Mouse (Mus musculus) intestine, postnatal 0 days (tissue): ENCODE measurements around the gene Fam129a. TPM values are rescaled to one million over a fixed set of nuclear protein-coding genes. Genes with fewer than 3 reads are reported as not detected.

ENCODE experiments used
- ATAC-seq: fragments of 200-750 bp; cut with Nextera tagmentation; 2 replicates; pipeline ENCODE4 v1.8.0; 2017; ENCODE audit warnings: mild to moderate bottlenecking, moderate TSS enrichment, moderate library complexity
- H3K27ac ChIP-seq: fragments of 300-500 bp; sonication (generic); 2 replicates; pipeline ENCODE4 v1.5.1; 2014; ENCODE audit warnings: mild to moderate bottlenecking, low read depth, low read length, moderate library complexity
- H3K27me3 ChIP-seq: fragments of 300-500 bp; sonication (generic); replicated peaks from 2 replicates; pipeline ENCODE4 v1.6.1; 2014; ENCODE audit warnings: low read length, mixed read lengths; ENCODE audit not compliant: control insufficient read depth, insufficient read depth
- H3K36me3 ChIP-seq: fragments of 300-500 bp; sonication (generic); 2 replicates; pipeline ENCODE4 v1.6.1; 2014; ENCODE audit warnings: mild to moderate bottlenecking, moderate library complexity; ENCODE audit not compliant: control insufficient read depth, insufficient read depth
- H3K4me1 ChIP-seq: fragments of 300-500 bp; sonication (generic); replicated peaks from 2 replicates; pipeline ENCODE4 v1.6.1; 2014; ENCODE audit warnings: antibody characterized with exemption, low read length, mixed read lengths; ENCODE audit not compliant: control insufficient read depth, insufficient read depth
- H3K4me2 ChIP-seq: fragments of 300-500 bp; sonication (generic); replicated peaks from 2 replicates; pipeline ENCODE4 v1.6.1; 2014; ENCODE audit warnings: low read depth, mild to moderate bottlenecking, moderate library complexity
- H3K4me3 ChIP-seq: fragments of 300-500 bp; sonication (generic); 2 replicates; pipeline ENCODE4 v1.5.1; 2014; ENCODE audit warnings: low read depth, low read length
- H3K9ac ChIP-seq: fragments of 300-500 bp; sonication (generic); 2 replicates; pipeline ENCODE4 v1.6.1; 2014; ENCODE audit warnings: mild to moderate bottlenecking, low read depth, low read length
- H3K9me3 ChIP-seq: fragments of 300-500 bp; sonication (generic); 2 replicates; pipeline ENCODE4 v1.6.1; 2016; ENCODE audit warnings: mixed run types; ENCODE audit not compliant: control insufficient read depth
- CTCF ChIP-seq: sonication (generic); IDR thresholded peaks from 2 replicates; pipeline ENCODE4 v1.5.1; 2016; ENCODE audit warnings: low read depth, mild to moderate bottlenecking, control low read depth, antibody characterized with exemption, moderate library complexity
- WGBS: fragments of 180-500 bp; shearing (Covaris S2); extraction: QIAGEN DNeasy Blood & Tissue Kit; methylation state at CpG from one replicate; pipeline ENCODE4 v1.1.7; 2014; 5-methylcytosine and 5-hydroxymethylcytosine counted together
- polyA plus RNA-seq: library from polyadenylated mRNA; unstranded; fragments of >200 nt; fragmentation: Nextera tagmentation; extraction: Ambion mirVana; gene quantifications from 2 replicates; pipeline ENCODE4 v1.2.1, GENCODE M21; 2015

Gene Fam129a
- polyA plus RNA-seq, 1 experiment from 2014 or later, result 7.4 TPM

- ATAC-seq, result no peak
- Histone ChIP-seq H3K4me2 (no peak overlapping the region), H3K36me3 (no peaks in the 10 kb centered on the region), H3K27ac (no peak overlapping the region), H3K4me1 (no peaks in the 10 kb centered on the region), H3K27me3 (no peaks in the 10 kb centered on the region), H3K9ac (no peak overlapping the region), H3K4me3 (no peak overlapping the region), H3K9me3 (no peaks in the 10 kb centered on the region)
- WGBS, result 77% methylated on average over 8 of the region's 8 CpGs
- no peak for TF ChIP-seq CTCF
These were observed 12.6 kb downstream of the Fam129a start for GRCm38 (mm10) chr1:151583457-151584181.

DNA sequence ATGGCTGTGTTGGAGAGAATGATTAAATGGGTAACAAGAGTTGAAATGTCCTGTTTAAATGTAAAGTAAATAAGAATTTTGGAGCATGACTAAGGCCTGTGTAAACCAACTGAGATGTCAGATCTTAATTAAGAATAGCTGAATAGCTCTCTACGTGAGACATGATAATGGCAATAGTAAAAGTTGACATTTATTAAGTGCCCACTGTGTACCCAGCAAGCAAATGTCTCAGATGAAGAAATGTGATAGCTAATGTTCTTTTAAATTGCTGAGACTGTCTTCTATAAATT is 13.1 kb downstream of the Fam129a start:
- no peak for ATAC-seq
- H3K4me3 ChIP-seq, result no peak overlapping the region
- H3K4me2 ChIP-seq, result no peak overlapping the region
- no peak overlapping the region for H3K9ac ChIP-seq
- H3K9me3 ChIP-seq, result no peaks in the 10 kb centered on the region
- no peaks in the 10 kb centered on the region for H3K36me3 ChIP-seq
- no peak overlapping the region for H3K27ac ChIP-seq
- no peaks in the 10 kb centered on the region for H3K4me1 ChIP-seq
- H3K27me3 ChIP-seq, result no peaks in the 10 kb centered on the region
- no peak for TF ChIP-seq CTCF
- WGBS, result 42% methylated on average over 1 of the region's 1 CpGs

DNA sequence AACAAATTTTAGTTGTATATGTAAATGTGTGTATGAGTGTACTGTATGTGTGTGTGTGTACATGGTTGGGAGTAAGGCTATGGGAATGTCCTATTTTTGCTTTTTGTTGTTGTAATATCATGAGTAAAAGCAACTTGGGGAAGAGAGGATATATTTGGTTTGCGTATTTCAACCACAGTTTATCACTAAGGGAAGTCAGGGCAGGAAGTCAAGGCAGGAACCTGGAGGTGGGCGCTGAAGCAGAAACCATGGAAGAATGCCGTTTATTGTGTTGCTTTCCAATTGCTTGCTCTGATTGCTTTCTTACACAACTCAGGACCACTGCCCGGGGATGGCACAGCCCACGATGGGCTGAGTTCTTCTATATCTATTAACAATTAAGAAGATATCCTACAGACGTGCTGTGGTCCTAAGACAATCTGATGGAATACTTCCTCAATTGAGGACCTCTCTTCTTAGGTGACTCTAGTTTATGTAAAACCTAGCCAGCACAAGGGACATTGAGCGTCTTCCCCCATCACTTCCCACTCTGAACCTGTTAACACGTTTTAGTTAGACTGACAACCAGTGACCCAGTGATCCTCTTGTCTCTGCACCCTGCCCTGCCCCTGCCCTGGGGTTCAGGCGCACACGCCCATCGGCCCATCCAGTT is 13.7 kb downstream of the Fam129a start:
- Histone ChIP-seq H3K27me3 (no peaks in the 10 kb centered on the region), H3K36me3 (no peaks in the 10 kb centered on the region), H3K4me3 (no peak overlapping the region), H3K4me1 (no peaks in the 10 kb centered on the region), H3K27ac (no peak overlapping the region), H3K9me3 (no peaks in the 10 kb centered on the region), H3K9ac (no peak overlapping the region), H3K4me2 (no peak overlapping the region)
- 73% methylated on average over 11 of the region's 11 CpGs for WGBS
- no peak for ATAC-seq
- no peak for TF ChIP-seq CTCF

GRCm38 (mm10) chr1:151585647-151586046 is 14.7 kb downstream of the Fam129a start:
- no peak overlapping the region for H3K27ac ChIP-seq
- H3K36me3 ChIP-seq, result no peaks in the 10 kb centered on the region
- 67% methylated on average over 4 of the region's 4 CpGs for WGBS
- no peaks in the 10 kb centered on the region for H3K27me3 ChIP-seq
- H3K9me3 ChIP-seq, result no peaks in the 10 kb centered on the region
- no peak overlapping the region for H3K9ac ChIP-seq
- no peak for ATAC-seq
- no peak overlapping the region for H3K4me2 ChIP-seq
- no peak for TF ChIP-seq CTCF
- H3K4me1 ChIP-seq, result no peaks in the 10 kb centered on the region
- no peak overlapping the region for H3K4me3 ChIP-seq

DNA sequence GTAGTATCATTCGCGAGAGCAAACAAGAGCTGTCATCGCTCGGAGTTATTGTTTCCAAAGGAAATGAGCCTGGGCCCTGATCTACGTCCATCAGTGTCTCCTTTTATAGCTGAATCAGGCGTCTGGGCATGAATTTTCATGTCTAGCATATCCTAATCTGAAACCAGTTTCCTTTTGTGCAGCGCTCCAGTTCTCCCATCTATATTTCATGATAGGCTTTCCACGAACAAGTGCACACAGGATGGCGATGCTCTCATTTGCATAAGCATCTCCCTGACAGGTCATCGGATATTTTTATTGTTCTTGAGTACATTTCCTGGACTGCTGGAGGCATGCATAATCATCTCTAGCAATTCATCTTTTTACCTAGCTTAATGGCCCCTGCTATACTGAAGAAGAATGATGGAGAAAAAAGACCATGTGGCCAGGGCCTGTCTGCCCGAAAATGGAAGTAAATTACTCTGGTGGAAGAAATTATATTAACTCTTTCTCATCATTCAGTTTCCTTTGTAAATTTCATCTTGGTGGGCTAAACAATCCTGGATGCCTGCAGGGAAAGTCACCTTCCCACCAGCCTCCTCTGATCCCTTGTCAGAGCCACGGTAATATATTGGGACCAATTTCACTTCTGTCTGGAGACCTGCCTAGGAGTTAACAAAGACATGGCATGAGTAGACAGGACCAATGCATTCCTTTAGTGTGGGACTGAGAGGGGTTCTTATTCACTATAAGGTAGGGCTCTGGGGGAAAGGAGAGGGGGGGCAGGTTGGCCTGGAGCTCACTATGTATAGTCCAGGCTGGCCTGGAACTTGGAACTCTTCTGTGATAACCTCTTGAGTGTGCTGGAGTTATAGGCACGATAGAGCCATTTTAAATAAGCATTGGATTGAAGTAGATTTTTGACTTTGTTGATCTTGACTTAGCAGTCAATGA is 21.4 kb downstream of the Fam129a start:
- no peak overlapping the region for H3K9ac ChIP-seq
- no peak overlapping the region for H3K4me2 ChIP-seq
- no peak for ATAC-seq
- WGBS, result 57% methylated on average over 13 of the region's 13 CpGs
- no peak overlapping the region for H3K27ac ChIP-seq
- no peak overlapping the region for H3K4me3 ChIP-seq
- no peaks in the 10 kb centered on the region for H3K27me3 ChIP-seq
- no peaks in the 10 kb centered on the region for H3K36me3 ChIP-seq
- TF ChIP-seq CTCF, result no peak
- no peaks in the 10 kb centered on the region for H3K4me1 ChIP-seq
- H3K9me3 ChIP-seq, result no peaks in the 10 kb centered on the region

GRCm38 (mm10) chr1:151594906-151595305 is 23.9 kb downstream of the Fam129a start:
- no peak for ATAC-seq
- Histone ChIP-seq H3K4me1 (no peaks in the 10 kb centered on the region; the same call in 1 of the 2 replicates), H3K9me3 (no peaks in the 10 kb centered on the region), H3K4me3 (no peak overlapping the region), H3K9ac (no peak overlapping the region), H3K36me3 (no peaks in the 10 kb centered on the region), H3K27ac (no peak overlapping the region), H3K27me3 (no peaks in the 10 kb centered on the region), H3K4me2 (no peak overlapping the region)
- 80% methylated on average over 4 of the region's 4 CpGs for WGBS
- TF ChIP-seq CTCF, result no peak
